Mouse (Mus musculus): Measurements from ENCODE around the gene Ntrk2. TPM values are rescaled to one million over a fixed set of nuclear protein-coding genes. Genes with fewer than 3 reads are reported as not detected.
A peak's percentile ranks its signal among the peaks of the same experiment; 100 is the strongest.

Ntrk2 gene
- total and polyA plus RNA-seq, 2 experiments from 2014 or later = 160 to 233 TPM

- no peak for TF ChIP-seq CTCF (IDR thresholded peaks at IDR 0.05; ENCODE audit: low read depth)
- H3K9me3 ChIP-seq (ENCODE audit: low read length) = no peaks in the 10 kb centered on the region
- H3K4me1 ChIP-seq (ENCODE audit: insufficient read depth, low read length) = peaks cover 16% of the 10 kb centered on the region; the same call in 1 of the 2 replicates
- H3K27ac ChIP-seq = no peak overlapping the region
- WGBS = 97% methylated on average over 3 of the region's 3 CpGs
- H3K4me2 ChIP-seq (ENCODE audit: low read depth, low read length) = no peak overlapping the region
- ATAC-seq = no peak
- H3K36me3 ChIP-seq (ENCODE audit: insufficient read depth, low read length) = no peaks in the 10 kb centered on the region
- H3K4me3 ChIP-seq (ENCODE audit: low read length) = no peak overlapping the region
- no peak overlapping the region for H3K9ac ChIP-seq (replicated peaks; ENCODE audit: low read length)
- no peak for DNase-seq (ENCODE audit: low spot score)
- no peaks in the 10 kb centered on the region for H3K27me3 ChIP-seq (ENCODE audit: insufficient read depth, low read length)
Observed at GRCm38 (mm10) chr13:58965826-58966225, 159.5 kb downstream of the Ntrk2 start.

GRCm38 (mm10) chr13:58966466-58966865 is 160.1 kb downstream of the Ntrk2 start:
- H3K9me3 ChIP-seq (ENCODE audit: low read length) = no peaks in the 10 kb centered on the region
- no peak overlapping the region for H3K27ac ChIP-seq
- H3K9ac ChIP-seq (replicated peaks; ENCODE audit: low read length) = no peak overlapping the region
- H3K27me3 ChIP-seq (ENCODE audit: insufficient read depth, low read length) = no peaks in the 10 kb centered on the region
- H3K4me2 ChIP-seq (ENCODE audit: low read depth, low read length) = no peak overlapping the region
- 67% methylated on average over 3 of the region's 3 CpGs for WGBS
- no peak for TF ChIP-seq CTCF (IDR thresholded peaks at IDR 0.05; ENCODE audit: low read depth)
- DNase-seq (ENCODE audit: low spot score) (no peak), ATAC-seq (no peak)
- H3K36me3 ChIP-seq (ENCODE audit: insufficient read depth, low read length) = no peaks in the 10 kb centered on the region
- peaks cover 19% of the 10 kb centered on the region; the same call in 1 of the 2 replicates for H3K4me1 ChIP-seq (ENCODE audit: insufficient read depth, low read length)
- no peak overlapping the region for H3K4me3 ChIP-seq (ENCODE audit: low read length)

- Histone ChIP-seq H3K4me3 (ENCODE audit: low read length) (no peak overlapping the region), H3K4me2 (ENCODE audit: low read depth, low read length) (no peak overlapping the region), H3K36me3 (ENCODE audit: insufficient read depth, low read length) (no peaks in the 10 kb centered on the region), H3K4me1 (ENCODE audit: insufficient read depth, low read length) (peaks cover 32% of the 10 kb centered on the region), H3K9me3 (ENCODE audit: low read length) (no peaks in the 10 kb centered on the region), H3K27ac (no peak overlapping the region), H3K9ac (replicated peaks; ENCODE audit: low read length) (no peak overlapping the region), H3K27me3 (ENCODE audit: insufficient read depth, low read length) (no peaks in the 10 kb centered on the region)
- no peak for TF ChIP-seq CTCF (IDR thresholded peaks at IDR 0.05; ENCODE audit: low read depth)
- ATAC-seq (no peak), DNase-seq (ENCODE audit: low spot score) (peak; percentile 64)
- 42% methylated on average over 5 of the region's 5 CpGs for WGBS
Observed at GRCm38 (mm10) chr13:58968168-58968567, 161.8 kb downstream of the Ntrk2 start.

- H3K4me2 ChIP-seq (ENCODE audit: low read depth, low read length) = no peak overlapping the region
- 0 out of 2 replicates have a peak, but pooled peaks have one; percentile 27 for ATAC-seq
- no peaks in the 10 kb centered on the region for H3K27me3 ChIP-seq (ENCODE audit: insufficient read depth, low read length)
- no peak overlapping the region for H3K9ac ChIP-seq (replicated peaks; ENCODE audit: low read length)
- peak overlapping the region; percentile 45; the same call in 1 of the 2 replicates for H3K27ac ChIP-seq
- peak; percentile 32 for DNase-seq (ENCODE audit: low spot score)
- 20% methylated on average over 5 of the region's 5 CpGs for WGBS
- peaks cover 16% of the 10 kb centered on the region for H3K4me1 ChIP-seq (ENCODE audit: insufficient read depth, low read length)
- no peak overlapping the region for H3K4me3 ChIP-seq (ENCODE audit: low read length)
- no peak for TF ChIP-seq CTCF (IDR thresholded peaks at IDR 0.05; ENCODE audit: low read depth)
- H3K36me3 ChIP-seq (ENCODE audit: insufficient read depth, low read length) = no peaks in the 10 kb centered on the region
- no peaks in the 10 kb centered on the region for H3K9me3 ChIP-seq (ENCODE audit: low read length)
Observed at GRCm38 (mm10) chr13:58971449-58971903, 165.1 kb downstream of the Ntrk2 start.

- Histone ChIP-seq H3K27ac (0 out of 2 replicates have a peak overlapping the region, but pooled peaks have one; percentile 26), H3K9me3 (ENCODE audit: low read length) (no peaks in the 10 kb centered on the region), H3K4me1 (ENCODE audit: insufficient read depth, low read length) (peaks cover 16% of the 10 kb centered on the region), H3K27me3 (ENCODE audit: insufficient read depth, low read length) (no peaks in the 10 kb centered on the region), H3K9ac (replicated peaks; ENCODE audit: low read length) (no peak overlapping the region), H3K4me2 (ENCODE audit: low read depth, low read length) (no peak overlapping the region), H3K36me3 (ENCODE audit: insufficient read depth, low read length) (no peaks in the 10 kb centered on the region), H3K4me3 (ENCODE audit: low read length) (no peak overlapping the region)
- DNase-seq (ENCODE audit: low spot score) (peak; percentile 57), ATAC-seq (peak; percentile 64)
- WGBS = 42% methylated on average over 5 of the region's 5 CpGs
- TF ChIP-seq CTCF (IDR thresholded peaks at IDR 0.05; ENCODE audit: low read depth) = no peak
Observed at GRCm38 (mm10) chr13:58972511-58972910, 166.1 kb downstream of the Ntrk2 start.

- H3K4me3 ChIP-seq (ENCODE audit: low read length) = no peak overlapping the region
- WGBS = 70% methylated on average over 5 of the region's 5 CpGs
- no peaks in the 10 kb centered on the region for H3K9me3 ChIP-seq (ENCODE audit: low read length)
- no peak for TF ChIP-seq CTCF (IDR thresholded peaks at IDR 0.05; ENCODE audit: low read depth)
- no peaks in the 10 kb centered on the region for H3K4me1 ChIP-seq (ENCODE audit: insufficient read depth, low read length)
- H3K9ac ChIP-seq (replicated peaks; ENCODE audit: low read length) = no peak overlapping the region
- H3K27me3 ChIP-seq (ENCODE audit: insufficient read depth, low read length) = no peaks in the 10 kb centered on the region
- no peak for ATAC-seq
- no peak overlapping the region for H3K27ac ChIP-seq
- no peaks in the 10 kb centered on the region for H3K36me3 ChIP-seq (ENCODE audit: insufficient read depth, low read length)
- no peak for DNase-seq (ENCODE audit: low spot score)
- H3K4me2 ChIP-seq (ENCODE audit: low read depth, low read length) = no peak overlapping the region
Observed at GRCm38 (mm10) chr13:58996447-58996846, 190.1 kb downstream of the Ntrk2 start.

GRCm38 (mm10) chr13:58997763-58998162 is 191.4 kb downstream of the Ntrk2 start:
- no peak overlapping the region for H3K4me3 ChIP-seq (ENCODE audit: low read length)
- H3K36me3 ChIP-seq (ENCODE audit: insufficient read depth, low read length) = no peaks in the 10 kb centered on the region
- no peaks in the 10 kb centered on the region for H3K9me3 ChIP-seq (ENCODE audit: low read length)
- WGBS = 87% methylated on average over 2 of the region's 2 CpGs
- no peak for TF ChIP-seq CTCF (IDR thresholded peaks at IDR 0.05; ENCODE audit: low read depth)
- H3K4me1 ChIP-seq (ENCODE audit: insufficient read depth, low read length) = no peaks in the 10 kb centered on the region
- no peaks in the 10 kb centered on the region for H3K27me3 ChIP-seq (ENCODE audit: insufficient read depth, low read length)
- H3K27ac ChIP-seq = no peak overlapping the region
- no peak for DNase-seq (ENCODE audit: low spot score)
- H3K4me2 ChIP-seq (ENCODE audit: low read depth, low read length) = no peak overlapping the region
- no peak for ATAC-seq
- no peak overlapping the region for H3K9ac ChIP-seq (replicated peaks; ENCODE audit: low read length)
